ENCODE assay signal across 21 mouse cellular contexts in genomic region chr3:149534183-149534582, GRCm38 (mm10).
"Had no signal": no experiment of that assay in that cellular context is flagged by ENCODE, and none has a peak within 500 bp of the region (broad histone marks: within the 10 kb centered on the region; RNA-seq: fewer than 3 reads in every experiment).

No protein-coding gene starts in this region.

- H3K27ac ChIP-seq: kidney, embryonic 15.5 days; liver, embryonic 13.5 days; midbrain, embryonic 12.5 days; neural tube, embryonic 13.5 days; stomach, postnatal 0 days had no signal

- H3K4me3 ChIP-seq: kidney, embryonic 15.5 days; liver, embryonic 13.5 days; midbrain, embryonic 12.5 days; myocyte; neural tube, embryonic 13.5 days had no signal

- H3K36me3 ChIP-seq: kidney, embryonic 15.5 days; liver, embryonic 13.5 days; midbrain, embryonic 12.5 days; neural tube, embryonic 13.5 days had no signal

- DNase-seq: kidney, adult 11 months; kidney, adult 8-10 months; kidney, postnatal 10 days; kidney, postnatal 36 days; layer of hippocampus, adult 9-11 months; liver, embryonic 13.5 days; lung, adult 2 months; lung, postnatal 14 days; lung, postnatal 4 days; right cerebral cortex, adult 18-20 months; right cerebral cortex, postnatal 14 days; right cerebral cortex, postnatal 4 days; thymus, adult 2 months; thymus, postnatal 14 days; thymus, postnatal 4 days had no signal

- ATAC-seq: midbrain, embryonic 16.5 days had no signal

- H3K4me1 ChIP-seq: kidney, embryonic 15.5 days; liver, embryonic 13.5 days; midbrain, embryonic 12.5 days; neural tube, embryonic 13.5 days had no signal

- H3K9ac ChIP-seq: kidney, embryonic 15.5 days; liver, embryonic 13.5 days; midbrain, embryonic 12.5 days; neural tube, embryonic 13.5 days had no signal

- H3K4me2 ChIP-seq: kidney, embryonic 15.5 days; liver, embryonic 13.5 days; midbrain, embryonic 12.5 days; neural tube, embryonic 13.5 days had no signal

- H3K9me3 ChIP-seq: kidney, embryonic 15.5 days; liver, embryonic 13.5 days; midbrain, embryonic 12.5 days had no signal

- H3K27me3 ChIP-seq: kidney, embryonic 15.5 days; liver, embryonic 13.5 days; neural tube, embryonic 13.5 days had no signal
